Mouse (Mus musculus) cortical plate, adult 2 months (tissue): ENCODE data around the gene Neb.

Experiments used
- CTCF ChIP-seq: fragments of 200-500 bp; IDR thresholded peaks from 2 replicates; pipeline ENCODE4 v1.5.1; 2011; ENCODE audit warnings: mild to moderate bottlenecking, control low read depth, low read length; ENCODE audit not compliant: insufficient read depth; ENCODE audit errors: extremely low read depth
- POLR2A ChIP-seq: fragments of 200-500 bp; IDR thresholded peaks from 2 replicates; pipeline ENCODE4 v1.6.1; 2011; ENCODE audit warnings: mild to moderate bottlenecking, low read length, control low read depth; ENCODE audit not compliant: insufficient read depth; ENCODE audit errors: extremely low read depth

- TF ChIP-seq POLR2A (no peak), CTCF (no peak)
Observed at GRCm38 (mm10) chr2:52372480-52372879, 5.8 kb downstream of the Neb start.
